Mouse (Mus musculus): ENCODE measurements around the gene Wdr70.

Wdr70 gene

GRCm38 (mm10) chr15:8030643-8031042 is 68.4 kb downstream of the Wdr70 start:
- DNase-seq (ENCODE audit: low spot score in 2 of 2), result no peak

- no peak for DNase-seq (ENCODE audit: low spot score in 2 of 2)
Observed at GRCm38 (mm10) chr15:8027503-8027902, 71.5 kb downstream of the Wdr70 start.

GRCm38 (mm10) chr15:8011418-8011817 is 87.6 kb downstream of the Wdr70 start:
- no peak for DNase-seq (ENCODE audit: low spot score in 2 of 2)

GRCm38 (mm10) chr15:8007413-8007812 is 91.6 kb downstream of the Wdr70 start:
- no peak for DNase-seq (ENCODE audit: low spot score in 2 of 2)

- no peak for DNase-seq (ENCODE audit: low spot score in 2 of 2)
Observed at GRCm38 (mm10) chr15:8006056-8006455, 93.0 kb downstream of the Wdr70 start.

GRCm38 (mm10) chr15:8005506-8005905 is 93.5 kb downstream of the Wdr70 start:
- DNase-seq (ENCODE audit: low spot score in 2 of 2), result no peak

- DNase-seq (ENCODE audit: low spot score in 2 of 2), result no peak
Observed at GRCm38 (mm10) chr15:8003789-8004188, 95.2 kb downstream of the Wdr70 start.

GRCm38 (mm10) chr15:7998843-7999546 is 100.0 kb downstream of the Wdr70 start:
- peak in 1 of 2 experiments; percentile 42 for DNase-seq (ENCODE audit: low spot score in 2 of 2)

GRCm38 (mm10) chr15:7998095-7998494 is 100.9 kb downstream of the Wdr70 start:
- no peak for DNase-seq (ENCODE audit: low spot score in 2 of 2)

- DNase-seq (ENCODE audit: low spot score in 2 of 2), result no peak
Observed at GRCm38 (mm10) chr15:7993721-7994120, 105.3 kb downstream of the Wdr70 start.

- DNase-seq (ENCODE audit: low spot score in 2 of 2), result no peak
Observed at GRCm38 (mm10) chr15:7990101-7990500, 108.9 kb downstream of the Wdr70 start.

GRCm38 (mm10) chr15:7987374-7987773 is 111.6 kb downstream of the Wdr70 start:
- DNase-seq (ENCODE audit: low spot score in 2 of 2), result no peak

- no peak for DNase-seq (ENCODE audit: low spot score in 2 of 2)
Observed at GRCm38 (mm10) chr15:7986274-7986673, 112.7 kb downstream of the Wdr70 start.

- DNase-seq (ENCODE audit: low spot score in 2 of 2), result no peak
Observed at GRCm38 (mm10) chr15:7978640-7979039, 120.4 kb downstream of the Wdr70 start.

GRCm38 (mm10) chr15:7976775-7977174 is 122.2 kb downstream of the Wdr70 start:
- no peak for DNase-seq (ENCODE audit: low spot score in 2 of 2)

GRCm38 (mm10) chr15:7974368-7974767 is 124.6 kb downstream of the Wdr70 start:
- no peak for DNase-seq (ENCODE audit: low spot score in 2 of 2)

- DNase-seq (ENCODE audit: low spot score in 2 of 2), result no peak
Observed at GRCm38 (mm10) chr15:7972528-7972927, 126.5 kb downstream of the Wdr70 start.

- no peak for DNase-seq (ENCODE audit: low spot score in 2 of 2)
Observed at GRCm38 (mm10) chr15:7962786-7963185, 136.2 kb downstream of the Wdr70 start.

GRCm38 (mm10) chr15:7961489-7961888 is 137.5 kb downstream of the Wdr70 start:
- no peak for DNase-seq (ENCODE audit: low spot score in 2 of 2)

GRCm38 (mm10) chr15:7956899-7957298 is 142.1 kb downstream of the Wdr70 start:
- DNase-seq (ENCODE audit: low spot score in 2 of 2), result no peak

GRCm38 (mm10) chr15:7950561-7950960 is 148.4 kb downstream of the Wdr70 start:
- DNase-seq (ENCODE audit: low spot score in 2 of 2), result no peak

GRCm38 (mm10) chr15:7941690-7942089 is 157.3 kb downstream of the Wdr70 start:
- no peak for DNase-seq (ENCODE audit: low spot score in 2 of 2)

GRCm38 (mm10) chr15:7935571-7936165 is 163.3 kb downstream of the Wdr70 start:
- no peak for DNase-seq (ENCODE audit: low spot score in 2 of 2)

GRCm38 (mm10) chr15:7934580-7934979 is 164.4 kb downstream of the Wdr70 start:
- DNase-seq (ENCODE audit: low spot score in 2 of 2), result no peak
